Mouse (Mus musculus) spleen, postnatal 14 days (tissue): ENCODE data around the gene Gm364.
A peak's percentile ranks its signal among the peaks of the same experiment; 100 is the strongest.

Source experiments
- DNase-seq, 2 experiments: peaks; one replicate each; pipeline ENCODE4 v3.0.0; 2021 to 2022; ENCODE audit warnings: low spot score in 2 of 2

The Gm364 gene

GRCm38 (mm10) chrX:57408769-57409168 lies at the start of gene Gm364:
Gm364 (plus strand) TSS chrX:57409154.
- no peak for DNase-seq

GRCm38 (mm10) chrX:57359316-57359715 lies 49.6 kb upstream of the Gm364 start:
- no peak for DNase-seq

- no peak for DNase-seq
Measured at GRCm38 (mm10) chrX:57364891-57365569, 43.9 kb upstream of the Gm364 start.

- no peak for DNase-seq
Measured at GRCm38 (mm10) chrX:57372965-57373364, 36.0 kb upstream of the Gm364 start.

- DNase-seq: no peak
Measured at GRCm38 (mm10) chrX:57373543-57373942, 35.4 kb upstream of the Gm364 start.

GRCm38 (mm10) chrX:57374029-57374428 lies 34.9 kb upstream of the Gm364 start:
- DNase-seq: no peak

- DNase-seq: no peak
Measured at GRCm38 (mm10) chrX:57377096-57377495, 31.9 kb upstream of the Gm364 start.

- no peak for DNase-seq
Measured at GRCm38 (mm10) chrX:57378579-57378978, 30.4 kb upstream of the Gm364 start.

GRCm38 (mm10) chrX:57380915-57381314 lies 28.0 kb upstream of the Gm364 start:
- no peak for DNase-seq

- DNase-seq: peak; percentile 38 to 54
Measured at GRCm38 (mm10) chrX:57392367-57393246, 16.3 kb upstream of the Gm364 start, which contains the start of gene Rbmx. Rbmx (minus strand) TSS chrX:57393036.

GRCm38 (mm10) chrX:57393412-57393811 lies 15.5 kb upstream of the Gm364 start:
- no peak for DNase-seq

GRCm38 (mm10) chrX:57401388-57401787 lies 7.6 kb upstream of the Gm364 start:
- DNase-seq: no peak

- DNase-seq: no peak
Measured at GRCm38 (mm10) chrX:57403651-57404050, 5.3 kb upstream of the Gm364 start.

- no peak for DNase-seq
Measured at GRCm38 (mm10) chrX:57431610-57432009, 22.7 kb downstream of the Gm364 start.

GRCm38 (mm10) chrX:57433897-57434296 lies 24.9 kb downstream of the Gm364 start:
- DNase-seq: no peak

- DNase-seq: no peak
Measured at GRCm38 (mm10) chrX:57503634-57504033, 94.7 kb downstream of the Gm364 start, which contains the start of gene Gpr101. Gpr101 (minus strand) TSS chrX:57503757.

- no peak for DNase-seq
Measured at GRCm38 (mm10) chrX:57506247-57506646, 97.3 kb downstream of the Gm364 start.

- no peak for DNase-seq
Measured at GRCm38 (mm10) chrX:57521117-57522095, 112.5 kb downstream of the Gm364 start.
